Mouse (Mus musculus) heart, embryonic 10.5 days (tissue): ENCODE measurements around the gene Gabarapl1. TPM values are rescaled to one million over a fixed set of nuclear protein-coding genes. Genes with fewer than 3 reads are reported as not detected.

Source experiments
- polyA plus RNA-seq: library from polyadenylated mRNA; unstranded; fragments of >200 nt; fragmentation: Nextera tagmentation; extraction: Ambion mirVana; gene quantifications from 2 replicates; pipeline ENCODE4 v1.2.1, GENCODE M21; 2016

The Gabarapl1 gene
- polyA plus RNA-seq, 1 experiment from 2014 or later = 30.8 TPM

Other genes starting within 250 kb of the Gabarapl1 start
- not detected in 2 replicates for gene 4922502D21Rik, start 201.4 kb upstream of the Gabarapl1 start, polyA plus RNA-seq
- 0.05 TPM in 1 of 2 replicates, not detected in the other for gene Clec12a, start 190.5 kb upstream of the Gabarapl1 start, polyA plus RNA-seq
- 0.25 and 0.67 TPM in 2 replicates for gene Clec12b, start 147.3 kb upstream of the Gabarapl1 start, polyA plus RNA-seq
- gene Clec1b, start 135.9 kb upstream of the Gabarapl1 start, polyA plus RNA-seq = 4.8 and 12.8 TPM in 2 replicates
- gene Clec9a, start 124.3 kb upstream of the Gabarapl1 start, polyA plus RNA-seq = 0.14 and 0.17 TPM in 2 replicates
- 0.48 and 0.54 TPM in 2 replicates for gene Clec1a, start 81.2 kb upstream of the Gabarapl1 start, polyA plus RNA-seq
- gene Olr1, start 26.0 kb upstream of the Gabarapl1 start, polyA plus RNA-seq = 0.20 and 0.28 TPM in 2 replicates
- not detected in 2 replicates for gene Tmem52b, start 20.6 kb upstream of the Gabarapl1 start, polyA plus RNA-seq
- not detected in 2 replicates for gene Klre1, start 44.7 kb downstream of the Gabarapl1 start, polyA plus RNA-seq
- gene Klrd1, start 58.6 kb downstream of the Gabarapl1 start, polyA plus RNA-seq = not detected in 2 replicates
- gene Klrk1, start 90.7 kb downstream of the Gabarapl1 start, polyA plus RNA-seq = 0.04 and 0.09 TPM in 2 replicates
- not detected in 2 replicates for gene Klrc3, start 110.2 kb downstream of the Gabarapl1 start, polyA plus RNA-seq
- gene Klrc2, start 127.5 kb downstream of the Gabarapl1 start, polyA plus RNA-seq = not detected in 2 replicates
- not detected in 2 replicates for gene Klrc1, start 145.8 kb downstream of the Gabarapl1 start, polyA plus RNA-seq
- not detected in 2 replicates for gene Klri1, start 184.0 kb downstream of the Gabarapl1 start, polyA plus RNA-seq
- gene Klri2, start 207.3 kb downstream of the Gabarapl1 start, polyA plus RNA-seq = not detected in 2 replicates